Mouse (Mus musculus): ENCODE data around the gene Arid3a. TPM values are rescaled to one million over a fixed set of nuclear protein-coding genes. Genes with fewer than 3 reads are reported as not detected.

Arid3a gene
- total RNA-seq, 2 experiments from 2014 or later: 5.7 to 10.0 TPM

- peak overlapping the region; percentile 76; the same call in 1 of the 2 replicates for H3K27ac ChIP-seq
- intact Hi-C loops (cut with DNase I): loop anchor here (1.0 kb wide), 1 partner anchor 24 kb away; the partner anchor contains the start of gene Tmem259
- DNase-seq (ENCODE audit: extremely low spot score in 1 of 2, low spot score in 2 of 2): no peak
- peak overlapping the region; percentile 68 for H3K4me3 ChIP-seq
- no peak for TF ChIP-seq CTCF (IDR thresholded peaks at IDR 0.05)
These were observed 33.9 kb downstream of the Arid3a start for GRCm38 (mm10) chr10:79960671-79961294.

- Histone ChIP-seq H3K27ac (no peak overlapping the region), H3K4me3 (no peak overlapping the region)
- intact Hi-C loops (cut with DNase I): no loop called here
- no peak for TF ChIP-seq CTCF (IDR thresholded peaks at IDR 0.05)
- no peak for DNase-seq (ENCODE audit: extremely low spot score in 1 of 2, low spot score in 2 of 2)
These were observed 37.9 kb downstream of the Arid3a start for GRCm38 (mm10) chr10:79964727-79965126.

GRCm38 (mm10) chr10:79965325-79965724 is 38.5 kb downstream of the Arid3a start:
- intact Hi-C loops (cut with DNase I): no loop called here
- no peak overlapping the region for H3K27ac ChIP-seq
- TF ChIP-seq CTCF (IDR thresholded peaks at IDR 0.05): no peak
- no peak for DNase-seq (ENCODE audit: extremely low spot score in 1 of 2, low spot score in 2 of 2)
- no peak overlapping the region for H3K4me3 ChIP-seq

- Histone ChIP-seq H3K27ac (no peak overlapping the region), H3K4me3 (no peak overlapping the region)
- intact Hi-C loops (cut with DNase I): no loop called here
- TF ChIP-seq CTCF (IDR thresholded peaks at IDR 0.05): no peak
- DNase-seq (ENCODE audit: extremely low spot score in 1 of 2, low spot score in 2 of 2): no peak
These were observed 40.1 kb downstream of the Arid3a start for GRCm38 (mm10) chr10:79966886-79967400.

GRCm38 (mm10) chr10:79968181-79968580 is 41.3 kb downstream of the Arid3a start:
- Histone ChIP-seq H3K4me3 (no peak overlapping the region), H3K27ac (no peak overlapping the region)
- no peak for DNase-seq (ENCODE audit: extremely low spot score in 1 of 2, low spot score in 2 of 2)
- no peak for TF ChIP-seq CTCF (IDR thresholded peaks at IDR 0.05)
- intact Hi-C loops (cut with DNase I): no loop called here

- H3K4me3 ChIP-seq: no peak overlapping the region
- intact Hi-C loops (cut with DNase I): no loop called here
- peak; percentile 11; the same call in 1 of the 2 replicates for TF ChIP-seq CTCF (IDR thresholded peaks at IDR 0.05)
- H3K27ac ChIP-seq: no peak overlapping the region
- no peak for DNase-seq (ENCODE audit: extremely low spot score in 1 of 2, low spot score in 2 of 2)
These were observed 42.3 kb downstream of the Arid3a start for GRCm38 (mm10) chr10:79969124-79969568.

GRCm38 (mm10) chr10:79970415-79971182 is 43.8 kb downstream of the Arid3a start, which contains the start of gene Grin3b:
Gene Grin3b, plus strand, starts transcription at chr10:79970715.
- intact Hi-C loops (cut with DNase I): no loop called here
- DNase-seq (ENCODE audit: extremely low spot score in 1 of 2, low spot score in 2 of 2): no peak
- H3K27ac ChIP-seq: no peak within 1 kb of the TSS
- TF ChIP-seq CTCF (IDR thresholded peaks at IDR 0.05): no peak
- peak within 1 kb of the TSS; percentile 29 for H3K4me3 ChIP-seq

- TF ChIP-seq CTCF (IDR thresholded peaks at IDR 0.05): no peak
- DNase-seq (ENCODE audit: extremely low spot score in 1 of 2, low spot score in 2 of 2): no peak
- intact Hi-C loops (cut with DNase I): no loop called here
These were observed 44.3 kb downstream of the Arid3a start for GRCm38 (mm10) chr10:79971183-79971497.

GRCm38 (mm10) chr10:79972831-79973230 is 46.0 kb downstream of the Arid3a start:
- Histone ChIP-seq H3K4me3 (no peak overlapping the region), H3K27ac (no peak overlapping the region)
- no peak for TF ChIP-seq CTCF (IDR thresholded peaks at IDR 0.05)
- intact Hi-C loops (cut with DNase I): no loop called here
- no peak for DNase-seq (ENCODE audit: extremely low spot score in 1 of 2, low spot score in 2 of 2)

More at GRCm38 (mm10) chr10:79971183-79971497, 44.3 kb downstream of the Arid3a start:
- Histone ChIP-seq H3K27ac (no peak overlapping the region), H3K4me3 (peak overlapping the region; percentile 29)

- TF ChIP-seq CTCF (IDR thresholded peaks at IDR 0.05): no peak
- H3K4me3 ChIP-seq: no peak overlapping the region
- H3K27ac ChIP-seq: no peak overlapping the region
- intact Hi-C loops (cut with DNase I): no loop called here
- DNase-seq (ENCODE audit: extremely low spot score in 1 of 2, low spot score in 2 of 2): no peak
These were observed 47.2 kb downstream of the Arid3a start for GRCm38 (mm10) chr10:79974087-79974486.

- intact Hi-C loops (cut with DNase I): no loop called here
- no peak for TF ChIP-seq CTCF (IDR thresholded peaks at IDR 0.05)
- Histone ChIP-seq H3K4me3 (no peak overlapping the region), H3K27ac (no peak overlapping the region)
- no peak for DNase-seq (ENCODE audit: extremely low spot score in 1 of 2, low spot score in 2 of 2)
These were observed 47.8 kb downstream of the Arid3a start for GRCm38 (mm10) chr10:79974668-79975067.

GRCm38 (mm10) chr10:79976071-79976721 is 49.4 kb downstream of the Arid3a start:
- no peak for TF ChIP-seq CTCF (IDR thresholded peaks at IDR 0.05)
- DNase-seq (ENCODE audit: extremely low spot score in 1 of 2, low spot score in 2 of 2): no peak
- Histone ChIP-seq H3K4me3 (no peak overlapping the region), H3K27ac (no peak overlapping the region)
- intact Hi-C loops (cut with DNase I): no loop called here

Measured in left cerebral cortex, adult 2 months (tissue).